Mouse (Mus musculus) T-cell, adult 66 days (primary cell): ENCODE data around the gene Brox. TPM values are rescaled to one million over a fixed set of nuclear protein-coding genes. Genes with fewer than 3 reads are reported as not detected.

ENCODE experiments used
- total RNA-seq, 2 experiments: library from RNA; stranded (reverse); gene quantifications; 3 replicates in 1 of 2; 4 replicates in 1 of 2; pipeline ENCODE4 v1.2.4; 2023

Brox gene
- 10 to 100 TPM; 34.0 to 50.6 TPM for total RNA-seq

GRCm38 (mm10) chr1:183296877-183297383 lies at the start of gene Brox:
Gene Brox (minus strand): TSS chr1:183297269.

GRCm38 (mm10) chr1:183296465-183296864 lies 604 bp downstream of the Brox start, which contains the start of gene Aida:
Gene Aida (plus strand): TSS chr1:183296590.

Other genes starting within 250 kb of the Brox start
- 10 to 100 TPM; 20.1 to 22.5 TPM for gene Disp1, start 75.7 kb downstream of the Brox start, total RNA-seq
- 10 to 100 TPM; 45.2 to 51.7 TPM for gene Aida, start 679 bp downstream of the Brox start, total RNA-seq
- 100 to 1,000 TPM; 203 to 209 TPM for gene Mia3, start 72.3 kb upstream of the Brox start, total RNA-seq
- 10 to 100 TPM; 25.7 to 30.3 TPM for gene Taf1a, start 91.7 kb upstream of the Brox start, total RNA-seq
- under 1 TPM in 1 of 2 experiments, not detected in 1; 0.21 TPM for gene Hhipl2, start 120.9 kb upstream of the Brox start, total RNA-seq